Mouse (Mus musculus) right cerebral cortex, postnatal 10 days (tissue): ENCODE data around the gene Pfn1.

Experiments
- DNase-seq, 2 experiments: peaks; one replicate each; pipeline ENCODE4 v3.0.0; 2021; ENCODE audit warnings: low spot score in 2 of 2

Gene Pfn1

GRCm38 (mm10) chr11:70654923-70655570, 603 bp upstream of the Pfn1 start:
- peak; percentile 84 to 87 for DNase-seq

- DNase-seq, result peak; percentile 60 to 64
These were observed 873 bp downstream of the Pfn1 start for GRCm38 (mm10) chr11:70653345-70654197.

- DNase-seq, result peak in 1 of 2 experiments; percentile 28
These were observed 1.5 kb downstream of the Pfn1 start for GRCm38 (mm10) chr11:70652884-70653344.

GRCm38 (mm10) chr11:70652029-70652883, 2.2 kb downstream of the Pfn1 start:
- DNase-seq, result peak in 1 of 2 experiments; percentile 38

- peak in 1 of 2 experiments; percentile 25 for DNase-seq
These were observed 3.1 kb downstream of the Pfn1 start for GRCm38 (mm10) chr11:70651391-70651790.

GRCm38 (mm10) chr11:70650322-70651175, 3.9 kb downstream of the Pfn1 start:
- DNase-seq, result peak in 1 of 2 experiments; percentile 29

GRCm38 (mm10) chr11:70649185-70649734, 5.2 kb downstream of the Pfn1 start:
- DNase-seq, result peak in 1 of 2 experiments; percentile 31

- DNase-seq, result no peak
These were observed 5.9 kb downstream of the Pfn1 start for GRCm38 (mm10) chr11:70648512-70648911.

- DNase-seq, result peak in 1 of 2 experiments; percentile 52
These were observed 6.6 kb downstream of the Pfn1 start for GRCm38 (mm10) chr11:70647716-70648420.

GRCm38 (mm10) chr11:70646691-70647650, 7.5 kb downstream of the Pfn1 start, which contains the start of the genes Rnf167 and Slc25a11:
TSS of gene Rnf167 (plus strand) at chr11:70647235.
TSS of gene Slc25a11 (minus strand) at chr11:70647479.
- peak; percentile 98 for DNase-seq

GRCm38 (mm10) chr11:70646259-70646555, 8.2 kb downstream of the Pfn1 start:
- DNase-seq, result peak in 1 of 2 experiments; percentile 60

- peak in 1 of 2 experiments; percentile 33 for DNase-seq
These were observed 8.8 kb downstream of the Pfn1 start for GRCm38 (mm10) chr11:70645461-70646258.

- no peak for DNase-seq
These were observed 9.8 kb downstream of the Pfn1 start for GRCm38 (mm10) chr11:70644564-70645103.

GRCm38 (mm10) chr11:70643051-70643450, 11.4 kb downstream of the Pfn1 start:
- no peak for DNase-seq

GRCm38 (mm10) chr11:70641241-70641640, 13.2 kb downstream of the Pfn1 start:
- no peak for DNase-seq

- no peak for DNase-seq
These were observed 14.5 kb downstream of the Pfn1 start for GRCm38 (mm10) chr11:70639976-70640375.

GRCm38 (mm10) chr11:70638714-70639278, 15.6 kb downstream of the Pfn1 start, which contains the start of gene Gp1ba:
TSS of gene Gp1ba (plus strand) at chr11:70639122.
- no peak for DNase-seq
